Mouse (Mus musculus) megakaryocyte, adult 5-6 weeks (primary cell): Measurements from ENCODE around the gene Fcor. TPM values are rescaled to one million over a fixed set of nuclear protein-coding genes. Genes with fewer than 3 reads are reported as not detected.

ENCODE experiments used
- ATAC-seq: 2 replicates; pipeline ENCODE4 v1.8.0; 2016; ENCODE audit warnings: mild to moderate bottlenecking, inconsistent platforms; ENCODE audit not compliant: poor library complexity, severe bottlenecking
- total RNA-seq, 2 experiments: library from RNA; stranded (forward) in 1 of 2; stranded (reverse) in 1 of 2; fragments of 153-499, 151-499 nt in 1 of 2; fragments of 221-1000, 200-1000 nt in 1 of 2; gene quantifications; 2 replicates each; pipeline versions ENCODE4 v1.2.3 to v1.2.4; 2015 to 2017

Fcor gene
- total RNA-seq (2015), result 14.4 and 15.0 TPM in 2 replicates
- total RNA-seq (2017), result 6.3 and 22.9 TPM in 2 replicates

- peak; percentile 53 for ATAC-seq
These were observed at the start of gene Fcor for GRCm38 (mm10) chr8:3671980-3672491. TSS of gene Fcor (minus strand) at chr8:3672362.

GRCm38 (mm10) chr8:3721041-3721440 lies 48.9 kb upstream of the Fcor start:
- ATAC-seq, result no peak

- no peak for ATAC-seq
These were observed 48.4 kb upstream of the Fcor start, which contains the start of gene Clec4g for GRCm38 (mm10) chr8:3720551-3720950. TSS of gene Clec4g (minus strand) at chr8:3720651.

GRCm38 (mm10) chr8:3718559-3718958 lies 46.4 kb upstream of the Fcor start:
- ATAC-seq, result peak; percentile 100

GRCm38 (mm10) chr8:3717321-3717954 lies 45.3 kb upstream of the Fcor start:
- ATAC-seq, result no peak

GRCm38 (mm10) chr8:3711646-3712045 lies 39.5 kb upstream of the Fcor start:
- ATAC-seq, result peak; percentile 88

- no peak for ATAC-seq
These were observed 38.1 kb upstream of the Fcor start for GRCm38 (mm10) chr8:3710312-3710711.

GRCm38 (mm10) chr8:3707611-3708010 lies 35.4 kb upstream of the Fcor start:
- ATAC-seq, result no peak

GRCm38 (mm10) chr8:3705711-3706110 lies 33.5 kb upstream of the Fcor start:
- ATAC-seq, result peak; percentile 57; the same call in 1 of the 2 replicates

- ATAC-seq, result no peak
These were observed 29.3 kb upstream of the Fcor start for GRCm38 (mm10) chr8:3701491-3701890.

GRCm38 (mm10) chr8:3694121-3694520 lies 22.0 kb upstream of the Fcor start, which contains the start of gene Fcer2a:
TSS of gene Fcer2a (minus strand) at chr8:3694175.
- ATAC-seq, result no peak

- ATAC-seq, result no peak
These were observed 18.6 kb upstream of the Fcor start for GRCm38 (mm10) chr8:3690774-3691173.

GRCm38 (mm10) chr8:3687537-3687936 lies 15.4 kb upstream of the Fcor start:
- peak; percentile 45; the same call in 1 of the 2 replicates for ATAC-seq

- no peak for ATAC-seq
These were observed 13.3 kb upstream of the Fcor start for GRCm38 (mm10) chr8:3685422-3685821.

- no peak for ATAC-seq
These were observed 12.4 kb upstream of the Fcor start for GRCm38 (mm10) chr8:3684530-3684929.

GRCm38 (mm10) chr8:3683408-3684176 lies 11.4 kb upstream of the Fcor start:
- ATAC-seq, result peak; percentile 57; the same call in 1 of the 2 replicates

- ATAC-seq, result no peak
These were observed 10.3 kb upstream of the Fcor start for GRCm38 (mm10) chr8:3682435-3682834.

GRCm38 (mm10) chr8:3679656-3680055 lies 7.5 kb upstream of the Fcor start:
- no peak for ATAC-seq

- ATAC-seq, result no peak
These were observed 7.1 kb upstream of the Fcor start for GRCm38 (mm10) chr8:3679236-3679635.

- no peak for ATAC-seq
These were observed 6.7 kb upstream of the Fcor start for GRCm38 (mm10) chr8:3678831-3679230.

- peak; percentile 48 for ATAC-seq
These were observed 4.9 kb upstream of the Fcor start for GRCm38 (mm10) chr8:3676993-3677579.
